Mouse (Mus musculus): ENCODE data around the gene Oxsr1. TPM values are rescaled to one million over a fixed set of nuclear protein-coding genes. Genes with fewer than 3 reads are reported as not detected.
"Not testable (repeated sequence)": the region's sequence is repeated elsewhere in the genome, so short reads cannot be mapped to it uniquely, and the experiment has no call there.

Oxsr1 gene
- total RNA-seq, 4 experiments from 2014 or later = 52.5 to 63.2 (median 55.3) TPM

DNA sequence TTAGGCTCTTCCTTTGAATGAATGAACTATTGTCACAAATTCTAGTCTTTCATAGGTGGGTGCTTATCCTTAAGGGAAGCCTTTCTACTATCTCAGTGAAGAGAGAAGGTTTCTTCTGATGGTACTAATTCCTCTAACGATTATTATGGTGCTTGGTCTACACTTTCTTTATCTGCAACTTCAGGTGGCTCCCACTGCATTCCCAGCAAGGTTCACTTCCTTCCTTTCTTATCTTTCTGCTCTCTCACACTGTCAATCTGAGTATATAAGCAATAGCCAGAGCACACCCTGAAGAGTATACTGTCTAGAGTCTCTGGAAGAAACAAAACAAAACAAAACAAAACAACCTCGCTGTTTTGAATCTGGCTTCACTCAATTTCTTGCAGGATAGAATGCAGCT, 102.6 kb downstream of the Oxsr1 start:
- DNase-seq (ENCODE audit: low spot score) = no peak

DNA sequence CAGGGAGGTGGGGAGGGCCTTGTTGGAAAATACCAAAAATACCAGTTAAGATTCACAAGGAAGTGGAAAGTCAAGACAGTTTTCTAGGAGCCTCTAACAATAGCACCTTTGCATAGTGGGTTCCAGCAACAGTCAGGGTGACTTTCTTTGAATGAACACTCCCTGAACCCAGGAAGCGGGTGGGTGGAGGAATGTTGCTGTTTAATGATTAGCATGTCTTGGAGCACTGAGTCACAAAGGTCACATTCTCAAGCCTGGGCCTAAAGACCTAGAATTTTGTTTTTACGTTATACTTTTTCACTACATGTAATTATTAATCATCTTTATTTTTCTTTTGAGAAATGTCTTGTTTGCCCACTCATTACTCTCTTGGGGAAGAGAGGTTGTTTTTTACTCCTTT, 106.9 kb downstream of the Oxsr1 start:
- DNase-seq (ENCODE audit: low spot score) = not testable (repeated sequence)

DNA sequence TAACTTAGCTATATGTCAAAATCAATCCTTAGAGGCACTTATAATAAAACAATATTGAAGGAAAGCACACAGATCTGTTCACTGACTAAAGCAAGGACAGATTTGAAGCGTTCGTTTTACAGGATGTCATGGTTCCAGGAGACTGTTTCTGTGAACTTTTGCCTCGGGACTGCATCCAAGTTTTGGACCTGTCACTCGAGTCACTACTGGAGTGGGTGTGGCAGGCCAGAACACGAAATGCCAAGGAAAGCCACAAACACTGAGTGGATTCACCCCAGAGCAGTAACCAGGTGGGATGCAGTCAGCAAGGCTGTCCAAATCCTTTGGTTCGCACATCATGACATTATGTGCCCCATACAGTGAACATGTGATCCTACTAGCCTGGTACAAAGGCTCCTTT, 107.6 kb downstream of the Oxsr1 start:
- DNase-seq (ENCODE audit: low spot score) = no peak

DNA sequence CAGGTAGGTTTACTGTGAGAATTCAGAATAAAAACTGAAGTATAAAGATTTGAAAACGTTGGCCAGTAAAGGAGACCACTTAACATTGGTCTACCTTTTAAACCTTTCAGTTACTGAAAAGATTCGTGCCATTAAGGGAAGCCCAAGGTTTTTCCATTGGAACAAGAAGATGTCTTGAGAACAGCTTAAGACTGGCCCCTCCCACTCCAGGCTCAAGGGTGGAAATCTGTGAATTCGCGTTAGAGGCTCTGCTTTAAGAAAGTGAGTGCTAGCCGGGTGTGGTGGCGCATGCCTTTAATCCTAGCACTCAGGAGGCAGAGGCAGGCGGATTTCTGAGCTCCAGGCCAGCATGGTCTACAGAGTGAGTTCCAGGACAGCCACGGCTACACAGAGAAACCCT, 109.2 kb downstream of the Oxsr1 start:
- no peak for DNase-seq (ENCODE audit: low spot score)

DNA sequence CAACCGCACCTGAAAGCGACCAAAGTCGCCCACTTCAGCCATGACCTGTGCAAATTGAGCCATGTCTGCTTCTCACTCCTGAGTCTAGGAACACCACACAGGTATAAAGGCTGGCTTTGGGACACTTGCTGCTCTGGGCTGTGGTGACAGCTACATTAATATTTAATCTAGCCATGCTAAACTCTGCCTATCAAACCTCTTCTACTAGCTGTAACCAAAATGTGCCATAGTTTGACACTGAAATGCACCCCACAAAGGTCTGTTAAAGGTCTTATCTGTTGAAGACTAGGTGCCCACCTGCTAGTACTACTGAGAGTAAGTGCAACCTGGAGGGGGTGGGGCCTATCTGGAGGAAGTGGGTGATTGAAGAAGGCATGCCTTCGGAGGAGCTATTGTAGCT, 113.2 kb downstream of the Oxsr1 start, which contains the start of gene Slc22a13:
Slc22a13 (minus strand) TSS at position 101 of the 400 bp plus-strand sequence.
- DNase-seq (ENCODE audit: low spot score) = no peak

DNA sequence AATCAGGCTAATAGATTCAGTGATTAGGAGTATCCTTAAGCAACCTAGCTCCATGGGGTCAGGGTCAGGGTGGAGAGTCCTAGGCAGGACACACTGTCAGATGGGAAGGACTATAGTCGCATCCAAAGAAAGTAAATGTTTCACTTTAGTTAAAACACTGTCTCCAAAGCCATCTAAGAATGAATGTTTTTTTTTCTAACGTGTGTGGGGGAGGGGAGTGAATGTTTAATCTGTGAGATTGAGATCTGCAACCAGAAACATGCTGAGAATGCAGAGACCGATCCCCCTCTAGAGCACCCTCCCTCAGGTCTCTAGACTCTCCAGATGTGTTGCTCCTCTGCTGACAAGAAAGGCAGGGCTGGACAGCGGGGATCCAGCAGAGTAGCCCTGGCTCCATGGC, 115.1 kb downstream of the Oxsr1 start:
- no peak for DNase-seq (ENCODE audit: low spot score)

DNA sequence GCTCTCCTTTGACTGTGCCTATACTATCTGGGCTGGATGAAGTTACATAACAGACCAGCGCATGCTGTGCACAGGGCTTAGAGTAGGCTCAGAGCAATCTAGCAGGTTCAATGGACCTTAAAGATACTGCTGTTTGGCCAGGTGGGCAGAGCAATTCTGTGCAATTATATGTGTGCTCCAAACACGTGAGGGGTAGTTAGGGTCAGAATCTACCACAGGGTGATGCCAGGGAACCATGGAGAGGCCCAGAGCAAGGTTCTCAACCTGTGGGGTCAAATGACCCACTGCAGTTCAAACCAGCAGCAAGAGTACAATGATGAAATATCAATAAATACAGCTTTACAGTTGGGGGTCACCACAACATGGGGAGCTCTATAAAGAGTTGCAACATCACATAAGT, 115.6 kb downstream of the Oxsr1 start:
- no peak for DNase-seq (ENCODE audit: low spot score)

DNA sequence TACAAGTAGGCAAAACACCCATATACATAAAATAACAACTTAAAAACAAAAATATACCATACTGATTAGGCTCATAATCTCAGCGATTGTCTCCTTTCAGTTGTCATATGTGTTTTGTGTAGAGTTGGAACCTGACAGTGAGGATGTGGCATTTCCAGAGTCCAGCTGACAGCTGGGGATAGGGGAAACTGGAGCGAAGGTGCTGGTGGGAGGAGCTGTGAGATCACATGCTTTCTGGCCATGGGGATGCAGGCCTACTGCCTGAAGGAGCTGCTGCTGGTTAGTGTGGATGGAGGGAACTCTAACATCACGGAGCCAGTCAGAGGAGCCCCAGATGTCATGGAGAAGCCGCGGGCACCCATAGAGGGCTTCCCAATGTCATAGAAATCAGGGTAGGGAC, 116.5 kb downstream of the Oxsr1 start:
- DNase-seq (ENCODE audit: low spot score) = no peak

DNA sequence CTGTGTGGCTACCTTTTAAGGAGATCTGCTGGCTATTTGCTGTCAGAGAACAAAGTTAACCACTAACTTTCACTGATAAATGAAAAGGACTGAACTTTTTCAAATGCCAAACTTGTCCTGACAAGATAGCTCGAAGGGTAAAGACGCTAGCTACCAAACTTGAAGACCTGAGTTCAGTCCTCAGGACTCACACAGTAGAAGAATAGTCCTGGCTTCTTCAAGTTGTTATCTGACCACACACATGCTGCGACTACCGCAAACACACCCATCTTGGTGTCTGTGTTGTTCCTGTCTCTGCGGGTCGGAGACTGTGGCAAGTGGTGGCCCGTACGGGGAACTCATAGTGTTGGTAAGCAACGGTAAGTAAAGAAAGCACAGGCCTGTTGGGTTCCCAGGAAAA, 118.6 kb downstream of the Oxsr1 start:
- DNase-seq (ENCODE audit: low spot score) = no peak

DNA sequence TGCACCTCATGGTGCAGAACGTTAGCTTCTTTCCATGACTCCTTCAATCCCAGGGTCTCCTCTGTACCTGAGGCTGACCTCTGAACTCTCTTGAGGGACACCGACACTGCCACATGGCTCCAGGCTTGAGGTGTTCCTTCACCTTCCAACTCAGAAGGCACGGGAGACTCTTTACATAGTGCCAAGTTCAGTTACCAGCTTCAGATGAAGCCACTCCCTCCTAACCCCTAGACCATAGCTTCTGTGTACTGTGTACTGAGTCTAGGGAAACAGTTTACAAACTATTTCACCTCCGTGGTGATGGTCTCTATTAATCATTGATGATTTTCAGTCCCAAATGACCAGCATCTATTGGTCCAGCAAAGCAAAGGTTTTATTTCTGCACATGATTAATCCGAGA, 120.6 kb downstream of the Oxsr1 start:
- DNase-seq (ENCODE audit: low spot score) = no peak

DNA sequence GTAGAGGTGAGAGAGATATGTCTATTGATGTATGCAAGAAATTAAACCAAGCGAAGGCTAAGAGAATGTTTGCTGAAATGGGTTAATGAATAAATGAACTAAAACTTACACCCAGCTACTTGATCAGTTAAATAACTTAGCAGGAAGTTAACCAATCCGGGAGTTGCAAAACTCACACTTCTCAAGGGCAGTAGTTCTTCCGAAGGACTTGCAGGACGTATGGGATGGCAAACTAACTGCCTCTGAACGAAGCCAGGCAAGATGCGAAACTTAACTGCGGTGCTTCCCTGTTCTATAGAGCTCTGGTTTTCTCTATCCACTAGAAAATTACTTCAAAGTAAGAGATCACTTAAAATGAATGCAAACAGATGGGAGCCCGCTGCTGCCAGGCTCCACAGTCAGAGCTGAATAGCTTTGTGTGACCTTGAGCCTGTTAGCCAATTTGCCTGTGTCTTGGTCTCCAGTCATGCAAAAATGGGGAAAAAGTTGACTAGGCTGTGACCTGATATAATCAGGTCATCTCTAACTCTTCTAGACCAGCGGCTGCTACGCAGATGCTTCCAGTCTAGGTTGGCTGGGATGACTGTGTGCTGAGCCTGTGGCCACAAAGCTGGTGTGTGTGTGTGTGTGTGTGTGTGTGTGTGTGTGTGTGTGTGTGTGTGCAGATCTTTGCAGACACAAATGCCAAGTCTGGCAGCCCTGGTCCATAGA, 122.9 kb downstream of the Oxsr1 start:
- no peak for DNase-seq (ENCODE audit: low spot score)

DNA sequence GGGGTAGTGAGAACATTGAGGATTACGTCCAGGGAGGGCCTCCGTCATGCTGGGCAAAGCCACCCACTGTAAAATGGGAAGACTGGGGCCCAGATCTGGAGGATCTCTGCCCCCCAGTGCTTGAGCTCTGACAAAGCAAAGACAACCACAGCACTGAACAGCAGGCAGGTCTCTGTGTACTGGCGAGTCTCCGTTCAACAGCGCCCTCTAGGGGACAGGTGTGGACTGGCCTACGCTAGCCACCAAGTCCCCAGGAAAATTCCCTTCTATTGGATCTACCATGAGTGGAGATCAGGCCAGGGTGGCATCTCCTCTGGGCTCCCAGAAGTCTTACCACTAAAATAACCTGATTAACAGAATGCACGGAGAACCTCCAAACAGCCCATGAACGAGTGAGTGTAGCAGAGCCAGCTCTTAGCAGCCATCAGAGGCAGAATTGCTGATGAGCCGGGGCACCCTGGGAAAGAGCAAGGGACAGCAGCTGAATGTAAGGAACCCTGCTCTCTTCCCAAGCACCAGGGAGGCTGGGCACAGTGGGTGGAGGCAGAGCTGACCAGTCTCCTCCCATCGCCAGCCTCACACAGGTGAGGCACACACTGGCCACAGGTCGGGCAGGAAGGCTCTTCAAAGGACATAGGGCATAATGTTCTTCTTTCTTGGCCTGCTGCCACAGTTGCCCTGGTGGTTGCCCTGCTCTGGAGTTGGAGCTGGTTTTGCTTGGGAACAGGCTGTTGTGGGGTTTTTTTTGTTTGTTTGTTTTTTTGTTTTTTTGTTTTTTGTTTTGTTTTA, 129.8 kb downstream of the Oxsr1 start:
- no peak for DNase-seq (ENCODE audit: low spot score)

Other genes starting within 250 kb of the Oxsr1 start
- 10 to 100 TPM; 15.3 to 20.1 (median 17.5) TPM for gene Plcd1, start 228.9 kb downstream of the Oxsr1 start, total RNA-seq (2022)
- under 1 TPM in 2 of 4 experiments, not detected in 2; 0.09 to 0.14 TPM for gene Dlec1, start 219.9 kb downstream of the Oxsr1 start, total RNA-seq (2022)
- gene Acaa1b, start 165.3 kb downstream of the Oxsr1 start, total RNA-seq (2022) = 1 to 10 TPM; 1.1 to 1.7 (median 1.4) TPM
- gene Gm47289, start 163.3 kb downstream of the Oxsr1 start, total RNA-seq (2022) = not detected
- gene Slc22a13, start 113.3 kb downstream of the Oxsr1 start, total RNA-seq (2022) = not detected
- 10 to 100 TPM; 75.1 to 88.4 (median 78.0) TPM for gene Acaa1a, start 17.2 kb upstream of the Oxsr1 start, total RNA-seq (2022)
- 10 to 100 TPM; 10.7 to 12.5 (median 11.4) TPM for gene Myd88, start 19.0 kb upstream of the Oxsr1 start, total RNA-seq (2022)
- under 1 TPM; 0.25 to 0.41 (median 0.39) TPM for gene Xylb, start 35.0 kb upstream of the Oxsr1 start, total RNA-seq (2022)
- gene Slc22a14, start 43.1 kb upstream of the Oxsr1 start, total RNA-seq (2022) = under 1 TPM in 2 of 4 experiments, not detected in 2; 0.31 to 0.47 TPM
- gene Acvr2b, start 79.7 kb upstream of the Oxsr1 start, total RNA-seq (2022) = 1 to 10 TPM; 3.5 to 7.6 (median 5.4) TPM
- gene Exog, start 122.5 kb upstream of the Oxsr1 start, total RNA-seq (2022) = 1 to 10 TPM; 2.4 to 3.3 (median 2.8) TPM